Mouse (Mus musculus) heart, postnatal 0 days (tissue): ENCODE measurements around the gene Trpd52l3. TPM values are rescaled to one million over a fixed set of nuclear protein-coding genes. Genes with fewer than 3 reads are reported as not detected.

ENCODE experiments used
- ATAC-seq: fragments of 200-750 bp; cut with Nextera tagmentation; 2 replicates; pipeline ENCODE4 v1.8.0; 2017; ENCODE audit warnings: low read depth, moderate number of reproducible peaks, moderate library complexity; ENCODE audit not compliant: insufficient read depth
- DNase-seq: peaks from one replicate; pipeline ENCODE4 v3.0.0-alpha.2; 2016; ENCODE audit warnings: low spot score
- H3K27ac ChIP-seq: fragments of 300-500 bp; sonication (generic); 2 replicates; pipeline ENCODE4 v1.5.1; 2014; ENCODE audit warnings: low read depth, mild to moderate bottlenecking
- H3K27me3 ChIP-seq: fragments of 300-500 bp; sonication (generic); 2 replicates; pipeline ENCODE4 v1.6.1; 2014; ENCODE audit warnings: low read length, mixed read lengths; ENCODE audit not compliant: control insufficient read depth, insufficient read depth
- H3K36me3 ChIP-seq: fragments of 300-500 bp; sonication (generic); replicated peaks from 2 replicates; pipeline ENCODE4 v1.6.1; 2014; ENCODE audit warnings: low read length, mixed read lengths; ENCODE audit not compliant: control insufficient read depth, insufficient read depth
- H3K4me1 ChIP-seq: fragments of 300-500 bp; sonication (generic); 2 replicates; pipeline ENCODE4 v1.6.1; 2014; ENCODE audit warnings: antibody characterized with exemption; ENCODE audit not compliant: control insufficient read depth, insufficient read depth
- H3K4me2 ChIP-seq: fragments of 300-500 bp; sonication (generic); 2 replicates; pipeline ENCODE4 v1.6.1; 2014; ENCODE audit warnings: low read depth, mild to moderate bottlenecking, low read length, moderate library complexity
- H3K4me3 ChIP-seq: fragments of 300-500 bp; sonication (generic); 2 replicates; pipeline ENCODE4 v1.5.1; 2014; ENCODE audit warnings: low read depth, low read length
- H3K9ac ChIP-seq: fragments of 300-500 bp; sonication (generic); replicated peaks from 2 replicates; pipeline ENCODE4 v1.6.1; 2014; ENCODE audit warnings: low read depth, low read length, mixed read lengths
- H3K9me3 ChIP-seq: fragments of 300-500 bp; sonication (generic); replicated peaks from 2 replicates; pipeline ENCODE4 v1.6.1; 2016; ENCODE audit warnings: low read length; ENCODE audit not compliant: control insufficient read depth
- CTCF ChIP-seq: IDR thresholded peaks from 2 replicates; pipeline ENCODE4 v1.5.1; 2016; ENCODE audit warnings: antibody characterized with exemption, control low read depth, low read depth
- EP300 ChIP-seq: IDR thresholded peaks from 2 replicates; pipeline ENCODE4 v1.6.1; 2016; ENCODE audit warnings: antibody characterized with exemption, low read depth
- WGBS: fragments of 180-500 bp; shearing (Covaris S2); extraction: QIAGEN DNeasy Blood & Tissue Kit; methylation state at CpG from one replicate; pipeline ENCODE4 v1.1.7; 2014; 5-methylcytosine and 5-hydroxymethylcytosine counted together
- polyA plus RNA-seq: library from polyadenylated mRNA; unstranded; fragments of >200 nt; fragmentation: Nextera tagmentation; extraction: Ambion mirVana; gene quantifications from 2 replicates; pipeline ENCODE4 v1.2.1, GENCODE M21; 2015
- total RNA-seq: library from RNA; depleted of rRNA; stranded (reverse); fragments of >200 nt; gene quantifications from 2 replicates; pipeline ENCODE4 v1.2.3, GENCODE M21; 2014; ENCODE audit warnings: low replicate concordance

The Trpd52l3 gene
- total and polyA plus RNA-seq, 2 experiments from 2014 or later: not detected

DNA sequence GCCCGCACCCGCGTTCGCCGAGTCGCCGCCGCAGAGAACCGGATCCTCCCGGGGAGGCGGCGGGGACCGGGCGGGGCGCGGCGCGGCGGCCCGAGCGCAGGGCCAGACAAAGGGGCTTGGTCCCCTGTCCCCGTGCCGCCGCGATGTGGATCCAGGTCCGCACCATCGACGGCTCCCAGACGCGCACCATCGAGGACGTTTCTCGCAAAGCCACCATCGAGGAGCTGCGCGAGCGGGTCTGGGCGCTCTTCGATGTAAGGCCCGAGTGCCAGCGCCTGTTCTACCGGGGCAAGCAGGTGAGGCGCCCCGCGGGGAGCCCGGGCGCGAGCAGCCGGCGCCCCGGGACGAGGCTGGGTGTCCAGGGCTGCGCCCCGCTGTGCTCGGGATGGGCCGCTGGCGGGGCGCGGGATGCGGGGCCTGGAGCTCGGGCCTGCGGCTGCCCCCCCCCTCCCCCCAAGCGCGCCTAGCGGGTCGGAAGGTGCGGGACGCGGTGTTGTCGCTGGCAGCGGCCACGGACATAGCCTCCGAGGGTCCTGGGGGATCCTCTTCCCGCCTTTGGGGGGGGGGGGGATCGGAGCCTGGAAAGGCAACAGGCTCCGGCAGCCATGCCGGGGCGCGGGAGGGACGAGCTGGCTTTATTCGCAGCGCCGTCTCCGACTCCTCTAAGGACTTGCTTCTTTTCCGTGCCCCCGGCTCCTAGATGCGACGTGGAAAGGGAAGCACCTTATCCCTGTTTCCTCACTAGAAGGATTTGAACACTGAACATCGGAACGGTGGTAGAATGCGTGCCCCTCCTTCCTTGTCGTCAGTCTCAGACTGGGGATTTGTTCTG is 27.3 kb downstream of the Trpd52l3 start:
- peak overlapping the region; percentile 94 for H3K27ac ChIP-seq
- H3K4me3 ChIP-seq: peak overlapping the region; percentile 92
- no peaks in the 10 kb centered on the region for H3K9me3 ChIP-seq
- H3K9ac ChIP-seq: peak overlapping the region; percentile 98
- DNase-seq (peak; percentile 14), ATAC-seq (peak; percentile 28)
- peaks cover 16% of the 10 kb centered on the region for H3K4me1 ChIP-seq
- H3K4me2 ChIP-seq: peak overlapping the region; percentile 72
- H3K27me3 ChIP-seq: no peaks in the 10 kb centered on the region
- WGBS: under 1% methylated on average over 60 of the region's 92 CpGs
- TF ChIP-seq CTCF (no peak), EP300 (no peak)
- H3K36me3 ChIP-seq: no peaks in the 10 kb centered on the region

DNA sequence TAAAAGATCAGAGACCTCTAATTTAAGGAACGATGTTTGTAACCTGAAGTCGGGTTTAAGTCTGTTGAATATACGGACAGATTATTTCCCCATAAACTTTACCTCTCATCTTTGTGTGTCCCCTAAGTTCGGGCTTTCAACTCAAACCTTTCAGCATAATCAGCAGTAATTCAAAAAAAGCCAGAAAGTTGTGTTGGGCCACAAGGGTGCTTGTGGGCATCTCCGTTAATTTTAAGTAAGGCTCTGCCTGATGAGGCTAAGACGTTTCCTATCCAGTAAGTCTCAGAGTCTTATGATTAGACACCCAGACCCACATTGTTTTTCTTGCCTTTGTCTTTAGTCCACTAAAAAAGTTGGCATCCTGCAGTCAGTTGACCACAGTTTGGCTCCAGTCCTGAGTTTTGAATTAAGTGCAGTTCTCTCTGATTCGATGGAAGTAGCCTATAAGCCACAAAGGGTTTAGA is 27.9 kb downstream of the Trpd52l3 start:
- ATAC-seq (no peak), DNase-seq (peak; percentile 66)
- H3K27me3 ChIP-seq: no peaks in the 10 kb centered on the region
- H3K27ac ChIP-seq: peak overlapping the region; percentile 94
- H3K36me3 ChIP-seq: no peaks in the 10 kb centered on the region
- peak overlapping the region; percentile 92 for H3K4me3 ChIP-seq
- peak overlapping the region; percentile 72 for H3K4me2 ChIP-seq
- TF ChIP-seq EP300: no peak
- TF ChIP-seq CTCF: no peak
- peak overlapping the region; percentile 98 for H3K9ac ChIP-seq
- under 1% methylated on average over 7 of the region's 7 CpGs for WGBS
- H3K9me3 ChIP-seq: no peaks in the 10 kb centered on the region
- peaks cover 16% of the 10 kb centered on the region for H3K4me1 ChIP-seq

DNA sequence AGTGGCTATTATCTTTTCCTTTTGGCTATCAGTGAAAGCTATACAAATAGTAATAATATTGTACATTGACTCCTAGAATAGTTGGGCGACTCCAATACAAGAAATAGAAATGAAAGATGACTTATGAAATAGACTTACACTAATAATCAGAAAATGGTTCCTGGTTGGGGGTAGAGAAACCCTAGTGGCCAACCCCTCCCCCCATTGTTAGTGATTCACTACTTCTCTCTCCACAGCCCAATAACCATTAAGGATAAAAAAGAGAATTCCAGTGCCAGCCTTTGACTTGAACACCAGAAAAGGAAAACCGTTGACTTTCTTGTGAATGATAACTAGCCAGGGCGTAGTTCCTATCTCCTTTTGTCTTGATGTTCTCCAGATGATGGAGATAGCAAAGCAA is 28.6 kb downstream of the Trpd52l3 start:
- no peak overlapping the region; the same call in 1 of the 2 replicates for H3K9ac ChIP-seq

DNA sequence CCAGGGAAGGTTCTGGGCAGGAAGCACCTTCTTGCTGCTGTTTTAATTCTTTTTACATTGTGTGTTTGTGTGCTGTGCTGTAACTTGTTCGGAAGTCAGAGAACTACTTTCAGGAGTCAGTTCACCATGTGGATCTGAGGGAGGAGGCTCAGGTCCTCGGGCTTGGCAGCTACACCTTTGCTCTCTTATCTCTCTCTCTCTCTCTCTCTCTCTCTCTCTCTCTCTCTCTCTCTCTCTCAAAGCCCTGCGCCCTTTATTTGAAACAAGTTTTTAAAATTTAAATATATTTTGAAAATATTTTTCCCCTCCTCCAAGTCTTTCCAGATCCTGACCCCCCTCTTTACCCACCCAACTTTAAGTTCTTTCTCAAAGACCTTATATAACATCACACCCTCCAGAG is 31.8 kb downstream of the Trpd52l3 start:
- 41% methylated on average over 3 of the region's 3 CpGs for WGBS
- TF ChIP-seq CTCF (no peak), EP300 (no peak)
- ATAC-seq: no peak

More for the DNA sequence above, 28.6 kb downstream of the Trpd52l3 start:
- 62% methylated on average over 3 of the region's 3 CpGs for WGBS
- Histone ChIP-seq H3K4me1 (peaks cover 16% of the 10 kb centered on the region), H3K9me3 (no peaks in the 10 kb centered on the region), H3K27me3 (no peaks in the 10 kb centered on the region), H3K27ac (no peak overlapping the region), H3K4me2 (peak overlapping the region; percentile 72), H3K4me3 (peak overlapping the region; percentile 92), H3K36me3 (no peaks in the 10 kb centered on the region)
- DNase-seq: no peak
- no peak for ATAC-seq
- no peak for TF ChIP-seq CTCF
- TF ChIP-seq EP300: no peak

DNA sequence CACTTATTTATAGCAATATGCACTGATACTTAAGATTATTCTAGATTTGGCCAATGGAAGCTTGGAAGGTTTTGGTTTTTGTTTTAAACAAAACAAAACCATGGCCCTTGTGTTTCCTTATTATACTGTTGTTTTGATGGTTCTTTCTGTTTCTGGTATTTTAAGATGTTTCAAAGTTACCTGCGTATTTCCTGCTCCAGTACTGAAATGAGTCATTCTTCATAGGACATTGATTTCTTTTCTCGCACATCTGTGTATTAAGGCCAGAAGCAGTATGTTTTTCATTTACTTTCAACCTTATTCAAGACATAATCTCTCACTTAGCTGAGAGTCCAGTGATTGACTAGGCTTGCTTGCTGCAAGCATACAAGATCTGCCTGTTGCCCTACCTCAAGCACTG is 40.1 kb downstream of the Trpd52l3 start:
- ATAC-seq: no peak
- no peak overlapping the region for H3K4me3 ChIP-seq
- H3K9me3 ChIP-seq: no peaks in the 10 kb centered on the region
- no peak overlapping the region for H3K4me2 ChIP-seq
- H3K36me3 ChIP-seq: peaks cover 31% of the 10 kb centered on the region
- H3K27me3 ChIP-seq: no peaks in the 10 kb centered on the region
- TF ChIP-seq EP300: no peak
- TF ChIP-seq CTCF: no peak
- no peak overlapping the region for H3K27ac ChIP-seq
- DNase-seq: no peak
- WGBS: 96% methylated on average over 2 of the region's 2 CpGs
- H3K9ac ChIP-seq: no peak overlapping the region
- H3K4me1 ChIP-seq: no peaks in the 10 kb centered on the region

More for the DNA sequence above, 31.8 kb downstream of the Trpd52l3 start:
- Histone ChIP-seq H3K27ac (no peak overlapping the region), H3K4me3 (no peak overlapping the region), H3K9me3 (no peaks in the 10 kb centered on the region), H3K9ac (no peak overlapping the region), H3K4me1 (peaks cover 11% of the 10 kb centered on the region), H3K27me3 (no peaks in the 10 kb centered on the region), H3K36me3 (no peaks in the 10 kb centered on the region), H3K4me2 (no peak overlapping the region)
- no peak for DNase-seq
